ENCODE assay signal across 8 mouse cellular contexts in the genomic region with DNA sequence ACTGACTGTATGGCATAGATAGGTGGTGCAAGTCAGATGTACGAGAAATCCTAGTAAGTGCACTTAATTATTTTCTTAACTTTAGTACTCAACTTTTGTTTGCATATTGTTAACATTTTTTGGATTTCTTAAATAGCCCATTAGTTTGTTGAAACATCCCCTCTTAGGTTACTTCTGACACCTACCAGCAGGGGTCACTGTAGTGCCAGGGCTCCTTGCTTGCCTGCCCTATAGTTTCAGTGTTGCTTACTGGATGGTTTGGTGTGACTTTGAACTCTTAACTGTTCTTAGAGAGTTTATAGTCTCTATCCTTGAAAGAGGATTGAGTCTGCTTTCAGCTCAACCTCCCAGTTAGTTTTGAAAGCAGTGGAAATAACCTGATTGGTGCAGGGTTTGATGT. TPM values are rescaled to one million over a fixed set of nuclear protein-coding genes. Genes with fewer than 3 reads are reported as not detected.
DNase-seq lines count a peak whose midpoint lies in the region; ATAC-seq and TF ChIP-seq lines count a peak whose summit lies in the region.

No protein-coding gene starts in this region.

- no peaks in the 10 kb centered on the region for H3K27me3 ChIP-seq in heart, embryonic 12.5 days (replicated peaks)
- no peaks in the 10 kb centered on the region for H3K27me3 ChIP-seq in CH12.LX (replicated peaks)

- H3K4me2 ChIP-seq in heart, embryonic 12.5 days, result no peak overlapping the region
- no peak overlapping the region for H3K4me2 ChIP-seq in CH12.LX (ENCODE audit: insufficient read depth, low read depth, poor library complexity, severe bottlenecking)

- no peak for TF ChIP-seq POLR2A in CH12.LX (IDR thresholded peaks at IDR 0.05; ENCODE audit: low read depth, low read length)
- TF ChIP-seq POLR2A in brain, embryonic 14.5 days (IDR thresholded peaks at IDR 0.05; ENCODE audit: borderline replicate concordance, extremely low read depth, insufficient read depth, insufficient read length, poor library complexity, severe bottlenecking), result no peak

- no peaks in the 10 kb centered on the region for H3K4me1 ChIP-seq in heart, embryonic 12.5 days (replicated peaks)
- H3K4me1 ChIP-seq in CH12.LX (ENCODE audit: control insufficient read depth in 1 of 2, insufficient read depth in 2 of 2), result no peaks in the 10 kb centered on the region

- dilution Hi-C loops in CH12.LX (cut with MboI; ENCODE audit: extremely low pct_ligation_motif_present, extremely low pct_unique_long_range_greater_than_20kb, low sequenced_read_pairs), result no loop called here

- no peak for ATAC-seq in heart, embryonic 12.5 days (ENCODE audit: insufficient number of reproducible peaks, low FRiP score)
- ATAC-seq in erythroblast, adult 5-6 weeks (replicated peaks; ENCODE audit: low FRiP score, poor library complexity, severe bottlenecking), result peak; percentile 85

- H3K9ac ChIP-seq in heart, embryonic 12.5 days, result no peak overlapping the region
- H3K9ac ChIP-seq in CH12.LX (ENCODE audit: insufficient read depth, low read depth), result no peak overlapping the region

- H3K36me3 ChIP-seq in heart, embryonic 12.5 days, result peaks cover 7% of the 10 kb centered on the region
- peaks cover 15 to 48% of the 10 kb centered on the region in 2 experiments for H3K36me3 ChIP-seq in CH12.LX (replicated peaks in 1 of 2; ENCODE audit: control insufficient read depth in 1 of 2, insufficient read depth in 1 of 2, low read length in 1 of 2)

- no peak overlapping the region for H3K4me3 ChIP-seq in heart, embryonic 12.5 days
- no peak overlapping the region for H3K4me3 ChIP-seq in CH12.LX (replicated peaks in 1 of 3; ENCODE audit: low read depth in 2 of 3, low read length in 2 of 3, poor library complexity in 1 of 3)

- TF ChIP-seq EP300 in CH12.LX (IDR thresholded peaks at IDR 0.05; ENCODE audit: low read length), result no peak

- in situ Hi-C loops in CH12.LX (cut with MboI; ENCODE audit: low pct_ligation_motif_present, low pct_unique_long_range_greater_than_20kb, low sequenced_read_pairs), result loop anchor here (10.0 kb wide), 1 partner anchor 71 kb away; no protein-coding TSS in a partner anchor

- peak; percentile 90 for TF ChIP-seq CTCF in CH12.LX (conservative IDR thresholded peaks at IDR 0.05 in 1 of 2, IDR thresholded peaks at IDR 0.05 in 1 of 2; ENCODE audit: low read depth in 2 of 2, low read length in 2 of 2)
- peak; percentile 79; the same call in 1 of the 2 replicates for TF ChIP-seq CTCF in brain, embryonic 14.5 days (IDR thresholded peaks at IDR 0.05; ENCODE audit: borderline replicate concordance, extremely low read depth, insufficient read depth, insufficient read length)

- peak; percentile 70 for TF ChIP-seq RAD21 in CH12.LX (IDR thresholded peaks at IDR 0.05; ENCODE audit: low read depth, low read length)

- 42% methylated on average over 1 of the region's 1 CpGs for WGBS in heart, embryonic 12.5 days

- no peaks in the 10 kb centered on the region for H3K79me2 ChIP-seq in CH12.LX (replicated peaks; ENCODE audit: control insufficient read depth, extremely low read depth, insufficient read depth, poor library complexity, severe bottlenecking)

- H3K9me3 ChIP-seq in heart, embryonic 12.5 days (replicated peaks), result no peaks in the 10 kb centered on the region
- H3K9me3 ChIP-seq in CH12.LX (replicated peaks; ENCODE audit: low read length), result no peaks in the 10 kb centered on the region

- no peak overlapping the region for H3K27ac ChIP-seq in heart, embryonic 12.5 days (ENCODE audit: poor library complexity, severe bottlenecking)
- H3K27ac ChIP-seq in CH12.LX (ENCODE audit: insufficient read depth, low read depth), result no peak overlapping the region

- DNase-seq in heart, adult 18-20 months, result peak; percentile 67 to 87
- DNase-seq in CH12.LX (ENCODE audit: extremely low read depth), result peak; percentile 74
- peak; percentile 76 for DNase-seq in brain, embryonic 14.5 days (ENCODE audit: low read depth)
- DNase-seq in layer of hippocampus, adult 11-12 months (ENCODE audit: low spot score), result peak; percentile 55
- peak; percentile 79 for DNase-seq in lung, postnatal 36 days
- peak; percentile 42 to 78 for DNase-seq in spleen, postnatal 10 days (ENCODE audit: low spot score in 2 of 2)

TF ChIP-seq in CH12.LX, 34 proteins besides CTCF, POLR2A, EP300 and RAD21:
- TF ChIP-seq MYC (IDR thresholded peaks at IDR 0.05; ENCODE audit: low read depth, low read length), result no peak
- TF ChIP-seq SMC3 (IDR thresholded peaks at IDR 0.05; ENCODE audit: low read depth, low read length), result peak; percentile 79
- TF ChIP-seq CHD2 (IDR thresholded peaks at IDR 0.05; ENCODE audit: low read length), result no peak
- TF ChIP-seq GABPA (IDR thresholded peaks at IDR 0.05; ENCODE audit: insufficient replicate concordance, low read depth, low read length), result no peak
- TF ChIP-seq MAX (IDR thresholded peaks at IDR 0.05; ENCODE audit: low read length), result no peak
- TF ChIP-seq TBP (conservative IDR thresholded peaks at IDR 0.05; ENCODE audit: low read depth, low read length), result no peak

RNA-seq across cellular contexts. Expression of a gene that starts 51.6 kb away (rescaled TPM):
- total RNA-seq in heart, adult 18-20 months (2021), result 10 to 100 TPM; 32.4 to 33.7 TPM
- 40.3 and 42.2 TPM in 2 replicates for polyA plus RNA-seq in heart, embryonic 12.5 days (2016; fragmentation: Nextera tagmentation; extraction: Ambion mirVana)
- total RNA-seq in CH12.LX (2012; rRNA removed), result 38.6 and 51.8 TPM in 2 replicates
- total RNA-seq in CH12.LX (2014; rRNA removed), result 49.3 and 60.8 TPM in 2 replicates
- 66.9 and 67.7 TPM in 2 replicates for polyA plus RNA-seq in CH12.LX (2012; ENCODE audit: insufficient read length, low read depth)
- 17.5 and 21.5 TPM in 2 replicates for polyA plus RNA-seq in brain, embryonic 14.5 days (2012; rRNA removed)
- 45.1 and 47.7 TPM in 2 replicates for total RNA-seq in erythroblast, adult 5-6 weeks (2015; ENCODE audit: low replicate concordance)
- total RNA-seq in erythroblast, adult 5-6 weeks (2017; ENCODE audit: low replicate concordance), result 44.5 and 51.9 TPM in 2 replicates

RNA-seq across cellular contexts. Expression of a gene that starts 54.8 kb away (rescaled TPM):
- total RNA-seq in heart, adult 18-20 months (2021), result 10 to 100 TPM; 11.1 to 13.7 TPM
- polyA plus RNA-seq in heart, embryonic 12.5 days (2016; fragmentation: Nextera tagmentation; extraction: Ambion mirVana), result 9.7 and 10.7 TPM in 2 replicates
- 0.59 and 0.80 TPM in 2 replicates for total RNA-seq in CH12.LX (2012; rRNA removed)
- 2.6 and 3.1 TPM in 2 replicates for total RNA-seq in CH12.LX (2014; rRNA removed)
- polyA plus RNA-seq in CH12.LX (2012; ENCODE audit: insufficient read length, low read depth), result 1.2 and 1.5 TPM in 2 replicates
- 12.1 and 13.5 TPM in 2 replicates for polyA plus RNA-seq in brain, embryonic 14.5 days (2012; rRNA removed)
- total RNA-seq in erythroblast, adult 5-6 weeks (2015; ENCODE audit: low replicate concordance), result 0.84 TPM in 1 of 2 replicates, not detected in the other
- 0.84 TPM in 1 of 2 replicates, not detected in the other for total RNA-seq in erythroblast, adult 5-6 weeks (2017; ENCODE audit: low replicate concordance)
